Mouse (Mus musculus): ENCODE results near the gene Nt5dc3.

Gene Nt5dc3

DNA sequence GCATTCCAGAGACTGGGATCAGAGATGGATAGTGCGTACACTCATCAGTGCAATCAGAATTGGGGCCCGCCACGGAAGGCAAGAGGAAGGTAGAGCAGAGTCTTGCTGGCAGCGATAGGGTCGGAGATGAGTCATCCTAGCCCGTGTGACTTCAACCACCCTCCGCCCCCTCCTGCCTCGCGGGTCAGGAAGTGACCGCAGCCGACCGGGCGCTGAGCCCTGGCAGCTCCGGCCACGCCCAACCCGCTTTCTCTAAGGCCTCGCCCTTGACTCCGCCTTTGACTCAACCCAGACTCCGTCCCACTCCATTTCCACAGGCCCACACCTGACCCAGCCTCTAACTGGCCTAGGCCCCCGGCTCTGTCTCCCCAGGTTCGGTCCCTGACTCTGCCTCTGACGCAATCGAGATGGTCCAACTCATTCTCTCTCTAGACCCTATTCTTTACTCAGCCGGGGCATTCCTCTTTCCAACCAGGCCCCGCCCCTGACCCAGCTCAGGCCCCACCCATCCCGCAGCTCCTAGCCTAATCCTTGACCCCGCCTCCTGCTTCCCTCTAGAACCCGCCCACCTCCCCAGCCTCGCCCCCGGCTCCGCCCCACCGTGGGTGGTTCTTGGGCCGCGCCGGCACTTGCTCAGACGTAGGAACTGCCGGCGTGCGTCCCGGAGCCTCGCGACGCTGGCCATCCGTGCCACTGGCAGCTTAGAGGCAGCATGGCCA, at the start of gene Nt5dc3:
TSS of gene Nt5dc3 (plus strand) at position 608 of the 719 bp plus-strand sequence.
- DNase-seq (ENCODE audit: low spot score): peak; percentile 89

DNA sequence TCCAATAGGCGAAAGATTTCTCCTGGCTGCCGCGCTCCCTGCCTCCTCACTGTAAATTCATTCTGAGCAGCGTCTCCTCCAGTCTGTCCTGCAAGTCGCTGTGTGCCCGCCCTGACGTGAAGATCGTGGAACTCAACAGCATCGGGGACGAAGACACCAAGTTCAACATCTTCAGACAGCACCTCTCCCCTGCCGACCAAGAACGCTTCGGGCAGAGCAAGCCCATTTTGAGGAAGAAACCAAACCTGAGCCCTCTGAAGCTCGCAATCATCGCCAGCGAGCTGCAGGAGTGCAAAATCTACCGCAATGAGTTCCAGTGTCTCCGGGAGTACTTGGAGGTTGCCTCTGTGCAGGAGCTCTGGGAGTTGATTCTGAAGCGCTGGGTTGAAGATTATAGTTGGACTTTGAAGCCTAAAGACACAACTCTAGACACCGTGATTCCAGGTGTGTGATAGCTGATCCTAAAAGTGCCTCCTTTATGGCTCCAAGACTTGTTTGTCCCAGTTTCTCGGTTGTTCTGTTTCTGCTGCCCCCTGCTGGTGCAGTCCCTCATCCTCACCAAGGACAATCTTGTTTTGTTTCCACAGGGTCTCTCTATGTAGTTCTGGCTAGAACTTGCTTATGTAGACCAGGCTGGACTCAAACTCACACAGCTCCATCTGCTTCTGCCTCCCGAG, 47.8 kb upstream of the Nt5dc3 start:
- peak; percentile 87 for DNase-seq (ENCODE audit: low spot score)

DNA sequence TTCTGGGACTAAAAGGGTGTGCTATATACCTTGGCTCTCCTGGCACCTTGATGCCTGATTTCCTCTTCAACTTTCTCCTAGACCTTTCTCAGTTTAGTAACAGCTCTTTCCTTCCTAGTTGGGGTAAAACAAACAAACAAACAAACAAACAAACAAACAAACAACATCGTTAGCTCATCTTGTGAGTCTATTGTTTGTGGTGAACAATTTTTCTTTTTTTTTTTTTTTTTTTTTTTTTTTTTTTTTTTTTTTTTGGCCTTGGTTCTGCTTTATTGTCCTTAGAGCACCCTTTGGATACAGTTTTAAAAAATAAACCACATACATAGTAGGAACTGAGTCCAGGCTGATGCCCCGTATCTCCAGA, 47.3 kb upstream of the Nt5dc3 start:
- no peak for DNase-seq (ENCODE audit: low spot score)

DNA sequence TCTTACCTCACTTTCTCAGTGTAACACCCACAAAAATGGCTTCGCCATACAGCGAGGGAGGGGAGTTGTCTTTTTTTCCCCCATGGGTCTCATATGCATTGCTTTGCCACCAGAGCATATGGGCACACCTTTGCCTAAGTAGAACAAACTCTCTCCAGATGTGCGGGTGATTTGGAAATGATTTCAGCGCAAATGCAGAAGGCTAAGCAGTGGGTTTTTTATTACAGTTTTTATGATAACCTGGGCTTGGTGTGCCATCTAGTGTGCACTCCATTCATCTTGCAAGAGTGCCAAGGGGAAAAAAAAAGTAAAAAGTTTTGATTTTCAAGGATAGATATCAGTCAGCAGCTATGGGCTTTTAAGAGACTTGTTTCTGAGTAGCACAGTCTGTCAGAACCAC, 43.8 kb upstream of the Nt5dc3 start:
- no peak for DNase-seq (ENCODE audit: low spot score)

DNA sequence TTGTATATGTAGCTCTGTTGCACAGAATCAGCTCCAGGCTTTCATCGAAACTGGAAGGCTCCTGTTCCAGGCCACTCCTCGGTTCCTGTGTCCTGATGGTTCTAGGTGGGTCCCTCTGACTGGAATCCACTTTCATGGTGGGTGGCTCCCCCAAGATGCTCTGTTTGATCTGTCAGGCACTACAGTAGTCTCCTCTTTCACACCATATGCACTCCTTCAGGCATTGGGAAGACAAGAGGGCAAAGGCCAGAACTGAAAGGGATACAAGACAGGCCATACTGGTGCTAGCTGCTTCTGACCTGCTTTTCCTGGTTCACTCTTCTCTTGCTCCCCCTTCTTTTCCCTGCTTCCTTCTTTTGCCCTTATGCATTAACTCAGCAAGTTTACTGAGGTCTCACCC, 35.9 kb upstream of the Nt5dc3 start:
- no peak for DNase-seq (ENCODE audit: low spot score)

DNA sequence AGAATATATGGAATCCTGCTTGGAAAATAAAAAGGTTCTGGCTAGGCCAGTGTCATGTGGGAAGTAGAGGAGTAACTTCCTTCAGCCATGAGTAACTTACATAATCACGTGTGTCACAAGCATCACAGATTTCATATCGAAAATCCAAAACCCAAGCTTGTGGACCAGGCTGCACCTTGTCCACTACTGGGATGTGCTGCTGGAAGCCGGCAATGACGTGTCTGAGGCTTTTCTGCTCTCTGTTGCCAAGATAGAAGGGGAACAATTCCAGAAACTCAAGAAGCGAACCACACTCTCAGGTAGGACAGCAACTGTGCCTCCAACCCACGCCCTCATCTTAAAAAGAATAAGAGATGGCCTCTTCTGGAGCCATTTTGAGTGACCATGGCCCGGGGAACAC, 34.5 kb upstream of the Nt5dc3 start:
- DNase-seq (ENCODE audit: low spot score): no peak

DNA sequence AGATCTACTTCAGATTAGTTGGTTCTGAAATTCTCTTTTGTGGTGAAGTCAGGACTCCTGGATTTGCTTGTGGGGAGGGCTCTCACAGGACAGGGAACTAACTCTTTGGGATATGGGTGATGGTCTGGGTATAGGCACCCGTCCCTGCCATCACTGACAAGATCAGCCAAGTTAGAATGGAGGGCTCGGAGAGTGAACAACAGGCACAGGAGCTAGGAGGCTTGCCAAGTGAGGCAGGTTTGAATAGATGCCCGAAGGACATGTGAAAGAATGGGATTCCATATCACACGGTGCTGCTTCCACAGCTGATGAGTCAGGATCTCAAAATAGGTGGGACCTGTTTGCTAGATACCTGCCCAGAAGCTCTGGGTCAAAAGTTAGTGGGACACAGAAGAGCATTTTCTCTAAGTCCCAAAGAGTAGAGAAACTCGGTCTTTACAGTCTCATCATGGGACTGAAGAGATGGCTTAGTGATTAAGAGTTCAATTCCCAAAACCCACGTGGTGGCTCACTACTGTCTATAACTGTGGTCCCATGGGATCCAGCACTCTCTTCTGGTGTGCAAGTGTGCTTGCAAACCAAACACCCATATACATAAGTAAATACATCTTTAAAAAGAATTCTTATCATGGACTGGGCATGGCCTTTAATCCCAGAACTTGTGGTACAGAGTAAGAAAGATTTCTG, 22.8 kb upstream of the Nt5dc3 start:
- no peak for DNase-seq (ENCODE audit: low spot score)

DNA sequence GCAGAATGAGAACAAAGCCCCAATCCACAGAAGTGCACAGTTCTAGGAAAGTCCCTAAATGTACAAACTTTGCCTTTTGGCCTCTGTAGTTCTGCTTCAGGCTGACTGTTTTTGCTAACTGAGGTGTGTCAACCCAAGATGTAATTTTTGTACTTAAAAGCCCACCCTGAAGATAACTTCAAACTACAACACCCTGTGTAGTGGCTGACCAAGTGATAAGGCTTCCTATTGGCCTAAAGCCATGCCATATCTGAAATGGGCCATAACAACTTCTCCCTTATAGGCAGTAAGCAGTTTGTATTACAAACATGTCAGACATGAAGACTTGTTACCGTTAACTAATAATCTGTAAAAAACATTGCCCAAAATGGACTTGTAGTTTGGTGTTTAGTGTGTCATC, 21.1 kb upstream of the Nt5dc3 start:
- DNase-seq (ENCODE audit: low spot score): no peak

DNA sequence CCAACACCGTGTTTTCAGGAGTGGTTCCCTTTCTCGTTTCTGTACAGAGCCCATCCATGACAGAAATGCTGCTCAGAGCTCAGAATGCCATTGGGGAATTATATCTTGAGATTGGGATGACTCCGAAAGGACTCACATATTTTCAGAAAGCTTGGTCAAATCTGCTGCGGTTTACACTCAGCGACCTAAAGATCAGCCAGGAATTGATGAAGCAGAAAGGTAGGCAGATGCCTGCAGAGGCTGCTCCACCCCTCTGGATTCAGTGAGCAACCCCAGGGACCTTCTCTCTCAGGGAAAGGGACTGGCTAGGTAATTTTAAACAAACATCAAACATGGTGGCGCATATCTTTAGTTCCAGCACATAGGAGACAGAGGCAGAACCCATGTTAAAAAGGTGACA, 20.6 kb upstream of the Nt5dc3 start:
- DNase-seq (ENCODE audit: low spot score): no peak

DNA sequence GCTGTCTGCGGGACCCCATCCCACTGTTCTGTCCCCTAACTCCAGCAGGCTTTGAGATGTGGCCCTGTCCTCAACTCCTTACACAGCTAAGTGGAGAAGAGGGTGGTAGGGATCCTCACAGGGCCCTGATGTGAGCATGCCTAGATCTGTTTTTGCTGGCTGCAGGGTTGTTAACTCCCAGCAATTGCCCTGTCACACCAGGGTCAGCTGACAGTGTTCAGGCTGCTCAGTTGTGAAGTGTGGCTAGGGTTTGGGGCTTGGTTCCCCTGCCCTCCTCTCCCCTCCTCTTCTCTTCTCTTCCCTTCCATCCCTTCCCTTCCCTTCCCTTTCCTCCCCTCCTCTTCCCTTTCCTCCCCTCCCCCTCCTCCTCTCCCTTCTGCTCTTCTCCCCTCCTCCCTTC, 17.6 kb upstream of the Nt5dc3 start:
- no peak for DNase-seq (ENCODE audit: low spot score)

DNA sequence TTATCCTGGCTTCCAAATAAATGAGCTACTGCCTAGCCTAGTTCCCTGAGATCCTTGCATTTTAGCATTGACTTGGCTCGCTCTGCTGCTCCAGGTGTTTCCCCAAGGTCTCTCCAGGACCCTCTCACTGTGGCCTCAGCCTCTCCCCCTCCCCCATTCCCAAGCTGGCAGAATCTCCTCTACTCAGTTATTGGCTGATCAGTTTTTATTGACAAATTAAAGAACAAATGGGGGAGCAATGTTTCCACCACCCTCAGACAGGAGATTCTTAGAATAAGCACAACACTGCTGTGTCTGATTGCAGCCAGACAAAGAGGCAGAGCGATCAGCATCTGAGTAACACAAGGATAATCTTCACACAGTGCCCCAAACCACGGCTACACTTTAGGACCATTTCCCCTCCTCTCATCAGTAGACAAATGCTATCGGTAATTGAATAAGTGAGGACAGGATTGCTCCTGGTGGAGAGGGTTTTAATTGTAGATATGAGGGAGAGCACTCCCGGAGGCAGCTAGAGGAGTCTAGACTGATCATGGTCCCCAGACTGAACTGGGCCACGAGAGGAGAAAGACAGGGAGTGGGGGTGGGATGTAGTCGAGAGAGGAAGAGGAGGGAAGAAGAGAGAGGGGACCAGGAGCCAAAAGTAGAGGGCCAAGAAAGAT, 17.0 kb upstream of the Nt5dc3 start:
- DNase-seq (ENCODE audit: low spot score): no peak

DNA sequence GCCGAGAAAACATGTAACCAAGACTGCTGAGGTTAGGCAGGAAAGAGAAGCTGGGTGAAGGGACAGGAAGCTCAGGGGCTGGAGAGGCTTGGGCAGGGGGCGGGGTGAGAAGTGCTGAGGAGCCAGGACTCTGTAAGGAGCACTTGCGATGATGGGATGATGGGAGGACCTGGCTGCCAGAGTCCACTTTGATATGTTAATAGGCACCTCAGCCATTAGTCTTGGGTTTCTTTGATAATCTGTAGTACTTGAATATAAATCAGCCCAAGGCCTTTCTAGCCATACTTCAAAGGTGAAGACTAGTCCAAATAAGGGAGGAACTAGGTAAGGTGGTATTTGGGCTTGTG, 16.4 kb upstream of the Nt5dc3 start:
- no peak for DNase-seq (ENCODE audit: low spot score)

DNA sequence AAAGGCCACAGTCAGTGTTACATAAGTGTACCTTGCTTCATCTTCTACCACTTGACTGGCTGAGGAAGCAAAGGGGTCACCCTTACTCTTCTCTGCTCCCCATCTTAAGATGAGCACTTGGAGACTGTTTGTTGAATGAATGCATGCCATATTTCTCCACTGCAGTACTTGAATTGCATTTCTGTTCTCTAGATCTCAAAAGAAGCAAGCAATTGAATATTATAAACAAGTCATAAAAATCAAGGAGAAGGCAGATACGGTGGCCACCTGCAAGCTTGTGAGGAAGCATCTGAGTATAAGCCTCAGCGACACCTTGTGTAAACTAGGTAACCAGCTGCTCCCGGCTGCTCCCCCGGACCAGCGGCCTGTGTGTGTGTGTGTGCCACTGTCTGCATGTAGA, 15.1 kb upstream of the Nt5dc3 start, which contains the start of gene Gm49358:
TSS of gene Gm49358 (plus strand) at position 301 of the 400 bp plus-strand sequence.
- DNase-seq (ENCODE audit: low spot score): no peak

DNA sequence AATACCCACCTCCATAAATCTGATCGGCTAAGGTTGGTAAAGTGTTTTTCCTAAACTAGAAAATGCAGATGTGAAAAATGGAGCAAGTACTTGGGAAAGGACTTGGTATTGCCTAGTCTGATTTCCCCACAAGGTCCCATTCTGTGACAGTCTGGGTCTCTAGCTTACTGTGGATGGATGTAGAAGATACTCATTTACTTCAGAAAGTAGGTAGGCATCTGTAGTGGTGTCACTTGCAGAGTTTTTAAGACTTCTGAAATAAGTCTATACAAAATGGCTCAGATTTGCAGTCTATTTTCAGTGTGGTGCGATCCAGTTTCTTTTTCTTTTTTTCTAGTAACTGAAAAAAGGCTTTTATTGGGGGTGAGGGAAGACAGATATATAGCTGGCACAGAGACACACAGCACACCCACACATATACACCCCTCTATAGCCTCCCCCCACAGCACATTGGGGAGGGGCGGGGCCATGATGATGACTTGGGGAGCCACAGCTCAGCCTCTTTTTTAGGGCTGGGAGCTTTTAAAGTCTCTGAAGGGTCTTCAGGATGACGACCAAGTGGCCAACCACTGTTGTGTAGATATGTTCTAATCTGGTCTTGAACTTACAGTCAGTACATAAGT, 13.3 kb upstream of the Nt5dc3 start:
- no peak for DNase-seq (ENCODE audit: low spot score)

DNA sequence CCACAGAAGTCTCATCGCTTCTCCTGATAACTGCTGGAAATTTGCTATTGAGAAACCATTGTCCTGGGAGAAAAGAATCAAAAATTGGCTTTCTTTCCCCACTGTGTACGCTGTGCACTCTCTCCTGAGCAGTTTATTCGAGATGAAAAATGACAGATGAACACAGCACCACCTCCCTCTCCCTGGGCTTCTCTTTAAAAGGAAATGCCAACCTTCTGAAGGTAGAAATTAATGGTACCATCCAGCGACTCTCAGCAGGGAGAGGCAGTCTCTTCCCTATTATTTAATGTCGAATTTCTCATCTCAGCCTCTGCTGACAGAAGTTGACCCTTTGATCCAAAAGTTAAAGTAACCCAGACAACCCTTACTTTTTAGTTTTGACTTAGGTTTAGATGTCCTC, 9.6 kb upstream of the Nt5dc3 start:
- no peak for DNase-seq (ENCODE audit: low spot score)

DNA sequence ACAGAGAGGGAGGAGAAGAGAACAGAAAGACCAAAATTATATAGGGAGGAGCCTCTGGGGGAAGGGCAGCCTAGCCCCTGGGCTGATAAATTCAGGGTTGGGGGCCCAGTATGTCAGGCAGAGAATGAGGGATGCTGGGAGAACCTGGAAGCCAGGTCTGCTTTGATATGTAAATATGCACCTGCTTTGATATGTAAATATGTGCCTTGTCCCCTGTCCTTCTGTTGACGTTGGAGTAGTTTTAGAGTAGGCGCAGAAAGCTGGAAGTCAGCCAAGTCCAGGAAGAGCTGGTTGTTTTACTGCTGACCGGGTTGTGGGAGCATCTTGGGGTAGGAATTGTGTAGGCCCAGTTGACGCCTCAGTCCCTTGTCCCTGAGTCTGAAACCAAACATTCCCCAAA, 9.0 kb upstream of the Nt5dc3 start:
- no peak for DNase-seq (ENCODE audit: low spot score)

DNA sequence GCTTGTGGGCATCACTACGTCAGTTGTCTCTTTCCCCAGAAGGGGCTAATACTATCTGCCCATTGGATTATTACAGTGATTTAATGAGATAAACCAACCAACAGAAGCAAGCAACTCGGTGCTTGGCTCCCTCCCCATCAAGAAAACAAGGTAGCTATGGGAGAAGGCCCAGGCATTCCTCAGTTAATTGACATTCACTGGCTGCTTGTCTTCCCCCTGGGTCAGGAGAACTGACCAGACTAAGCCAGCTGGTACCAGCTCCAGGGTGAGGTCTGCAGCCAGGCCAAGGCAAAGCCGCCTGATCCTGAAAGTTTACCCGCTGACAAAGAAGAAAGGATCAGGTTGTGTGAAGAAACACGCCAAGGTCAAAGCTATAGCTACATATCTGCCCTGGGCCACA, 7.1 kb upstream of the Nt5dc3 start:
- no peak for DNase-seq (ENCODE audit: low spot score)

DNA sequence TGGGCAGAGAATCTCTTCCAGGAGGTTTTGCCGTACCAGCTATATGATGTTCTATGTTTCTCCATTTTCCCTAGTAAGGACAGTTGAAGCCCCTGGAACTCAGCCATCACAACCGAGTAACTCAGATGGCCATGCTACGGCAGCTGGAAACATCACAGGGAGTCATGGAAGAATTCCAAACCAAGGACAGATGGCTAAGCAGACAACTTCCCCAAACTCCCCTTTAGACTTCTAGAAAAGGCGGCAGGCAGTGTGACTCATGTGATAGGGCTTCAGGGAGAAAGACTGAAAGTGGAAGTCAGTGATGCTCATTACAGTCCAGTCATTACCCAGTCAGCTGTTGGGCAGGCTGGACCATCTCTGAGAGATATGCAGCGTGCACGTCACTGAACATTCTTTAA, 6.6 kb upstream of the Nt5dc3 start:
- no peak for DNase-seq (ENCODE audit: low spot score)

DNA sequence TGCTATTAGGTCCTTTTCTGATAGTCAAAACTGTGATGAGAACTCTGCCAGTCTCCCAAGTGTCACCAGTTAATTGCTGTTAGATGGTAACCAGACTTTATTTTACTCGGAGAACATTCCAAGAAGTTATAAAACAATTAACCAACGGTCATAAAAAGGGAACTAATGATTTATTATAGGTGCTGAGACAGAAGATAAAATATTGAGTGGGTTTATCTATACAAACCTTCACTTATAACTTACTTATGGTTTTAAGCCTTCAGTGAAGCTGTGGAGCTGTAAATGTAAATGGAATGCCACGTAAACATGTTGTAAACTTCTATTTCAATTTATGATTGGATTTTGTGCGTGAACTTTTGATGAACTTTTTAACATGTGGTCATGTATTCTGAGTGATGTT, 5.4 kb upstream of the Nt5dc3 start:
- DNase-seq (ENCODE audit: low spot score): no peak

DNA sequence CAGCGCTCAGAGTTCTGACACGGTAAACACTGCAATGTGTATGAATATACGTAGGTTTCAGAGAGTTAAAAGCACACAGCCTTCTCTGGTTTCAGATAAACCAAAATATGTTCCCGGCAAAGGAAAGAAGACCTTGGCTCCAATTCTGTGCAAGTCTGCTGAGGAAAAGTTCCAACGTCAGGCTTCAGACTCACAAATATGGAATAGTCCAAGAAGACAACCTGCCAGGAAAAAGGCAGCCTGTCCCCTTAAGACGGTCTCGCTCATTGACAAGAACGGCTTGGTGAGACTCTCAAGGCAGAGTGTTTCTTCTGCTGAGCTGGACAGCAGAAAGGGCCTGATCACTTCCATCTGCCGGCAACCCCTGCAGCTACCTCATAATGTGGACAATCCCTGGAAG, 2.5 kb upstream of the Nt5dc3 start:
- DNase-seq (ENCODE audit: low spot score): no peak

DNA sequence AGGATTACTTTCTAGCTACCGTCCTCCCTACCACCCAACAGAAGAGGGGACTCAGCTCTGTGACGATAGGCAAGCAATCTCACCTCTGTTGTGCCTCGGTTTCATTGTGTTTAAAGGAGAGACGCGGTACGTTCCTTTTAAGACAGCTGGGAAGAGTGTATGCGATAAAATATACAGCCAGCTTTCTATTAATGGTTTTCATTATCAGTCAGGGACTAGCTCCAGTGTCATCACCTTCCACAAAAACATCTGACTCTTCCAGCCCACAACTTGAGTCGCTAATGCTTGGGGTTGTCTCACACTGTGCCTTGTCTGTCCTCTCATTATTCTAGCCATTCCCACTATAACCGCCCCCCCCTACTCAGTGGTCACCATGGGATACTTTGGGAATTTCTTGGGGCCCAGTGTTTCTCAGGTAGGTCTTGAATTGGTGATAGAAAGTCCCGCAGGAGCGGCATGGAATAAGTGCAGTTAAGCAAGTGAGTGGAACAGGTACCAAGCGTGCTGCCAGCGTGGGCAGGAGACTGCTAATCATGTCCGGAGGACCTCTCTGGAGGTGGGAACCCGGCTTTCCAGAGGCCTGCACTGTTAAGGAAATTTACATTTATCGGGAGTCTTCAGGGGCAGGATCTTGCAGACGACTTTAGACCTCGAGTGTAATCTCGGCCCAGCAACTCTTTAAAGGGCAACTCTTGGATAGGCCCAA, 1.0 kb upstream of the Nt5dc3 start:
- DNase-seq (ENCODE audit: low spot score): no peak
